Mouse (Mus musculus) hindbrain, embryonic 13.5 days (tissue): ENCODE results near the gene Tmem121b. TPM values are rescaled to one million over a fixed set of nuclear protein-coding genes. Genes with fewer than 3 reads are reported as not detected.

Experiments
- ATAC-seq: fragments of 200-750 bp; cut with Nextera tagmentation; 2 replicates; pipeline ENCODE4 v1.8.0; 2017; ENCODE audit warnings: moderate TSS enrichment; ENCODE audit not compliant: low FRiP score
- H3K27ac ChIP-seq: fragments of 300-500 bp; sonication (generic); 2 replicates; pipeline ENCODE4 v1.5.1; 2015; ENCODE audit warnings: inconsistent platforms, mild to moderate bottlenecking, moderate library complexity
- H3K27me3 ChIP-seq: fragments of 300-500 bp; sonication (generic); 2 replicates; pipeline ENCODE4 v1.6.1; 2015; ENCODE audit warnings: mild to moderate bottlenecking, inconsistent platforms
- H3K36me3 ChIP-seq: fragments of 300-500 bp; sonication (generic); 2 replicates; pipeline ENCODE4 v1.6.1; 2015; ENCODE audit warnings: mild to moderate bottlenecking, inconsistent platforms
- H3K4me1 ChIP-seq: fragments of 300-500 bp; sonication (generic); replicated peaks from 2 replicates; pipeline ENCODE4 v1.6.1; 2015; ENCODE audit warnings: inconsistent platforms
- H3K4me2 ChIP-seq: fragments of 300-500 bp; sonication (generic); 2 replicates; pipeline ENCODE4 v1.6.1; 2015; ENCODE audit warnings: inconsistent platforms, mild to moderate bottlenecking, moderate library complexity
- H3K4me3 ChIP-seq: fragments of 300-500 bp; sonication (generic); 2 replicates; pipeline ENCODE4 v1.5.1; 2015; ENCODE audit warnings: mild to moderate bottlenecking, inconsistent platforms
- H3K9ac ChIP-seq: fragments of 300-500 bp; sonication (generic); 2 replicates; pipeline ENCODE4 v1.6.1; 2015; ENCODE audit warnings: mild to moderate bottlenecking, inconsistent platforms
- H3K9me3 ChIP-seq: fragments of 300-500 bp; sonication (generic); 2 replicates; pipeline ENCODE4 v1.6.1; 2016; ENCODE audit warnings: inconsistent platforms
- WGBS: fragments of 180-500 bp; shearing (Covaris S2); methylation state at CpG from one replicate; pipeline ENCODE4 v1.1.7; 2015; 5-methylcytosine and 5-hydroxymethylcytosine counted together
- polyA plus RNA-seq: library from polyadenylated mRNA; unstranded; fragments of >200 nt; fragmentation: Nextera tagmentation; extraction: Ambion mirVana; gene quantifications from 2 replicates; pipeline ENCODE4 v1.2.1, GENCODE M21; 2015

The Tmem121b gene
- 3.5 and 3.9 TPM in 2 replicates for polyA plus RNA-seq

- Histone ChIP-seq H3K27me3 (0 out of 2 replicates have a peak, but pooled peaks cover 5% of the 10 kb centered on the region), H3K4me1 (peaks cover 59% of the 10 kb centered on the region), H3K27ac (peak within 1 kb of the TSS; percentile 95), H3K4me3 (peak within 1 kb of the TSS; percentile 86), H3K9ac (peak within 1 kb of the TSS; percentile 89), H3K4me2 (peak within 1 kb of the TSS; percentile 82), H3K36me3 (no peaks in the 10 kb centered on the region), H3K9me3 (no peaks in the 10 kb centered on the region)
- under 1% methylated on average over 59 of the region's 84 CpGs for WGBS
- peak; percentile 87 for ATAC-seq
These were observed at the start of gene Tmem121b for GRCm38 (mm10) chr6:120493374-120494181. Tmem121b (minus strand) TSS chr6:120493807.

GRCm38 (mm10) chr6:120542061-120542460 is 48.5 kb upstream of the Tmem121b start:
- Histone ChIP-seq H3K4me1 (peaks cover 10% of the 10 kb centered on the region), H3K4me3 (no peak overlapping the region), H3K27me3 (no peaks in the 10 kb centered on the region), H3K9me3 (no peaks in the 10 kb centered on the region), H3K4me2 (no peak overlapping the region), H3K36me3 (no peaks in the 10 kb centered on the region), H3K9ac (no peak overlapping the region), H3K27ac (no peak overlapping the region)
- no peak for ATAC-seq
- 8% methylated on average over 1 of the region's 1 CpGs for WGBS

GRCm38 (mm10) chr6:120541386-120541785 is 47.8 kb upstream of the Tmem121b start:
- Histone ChIP-seq H3K36me3 (no peaks in the 10 kb centered on the region), H3K9me3 (no peaks in the 10 kb centered on the region), H3K27ac (no peak overlapping the region), H3K4me2 (no peak overlapping the region), H3K4me3 (no peak overlapping the region), H3K27me3 (no peaks in the 10 kb centered on the region), H3K4me1 (peaks cover 10% of the 10 kb centered on the region), H3K9ac (no peak overlapping the region)
- ATAC-seq, result no peak
- WGBS, result 41% methylated on average over 2 of the region's 2 CpGs

GRCm38 (mm10) chr6:120539781-120540231 is 46.2 kb upstream of the Tmem121b start:
- Histone ChIP-seq H3K27me3 (no peaks in the 10 kb centered on the region), H3K4me1 (peaks cover 10% of the 10 kb centered on the region), H3K27ac (peak overlapping the region; percentile 52; the same call in 1 of the 2 replicates), H3K36me3 (no peaks in the 10 kb centered on the region), H3K4me3 (no peak overlapping the region), H3K9ac (no peak overlapping the region; the same call in 1 of the 2 replicates), H3K4me2 (no peak overlapping the region), H3K9me3 (no peaks in the 10 kb centered on the region)
- 35% methylated on average over 10 of the region's 10 CpGs for WGBS
- ATAC-seq, result peak; percentile 36

GRCm38 (mm10) chr6:120539132-120539759 is 45.6 kb upstream of the Tmem121b start:
- peaks cover 10% of the 10 kb centered on the region for H3K4me1 ChIP-seq
- H3K4me2 ChIP-seq, result peak overlapping the region; percentile 56
- 1% methylated on average over 16 of the region's 16 CpGs for whole genome bisulfite sequencing
- H3K9me3 ChIP-seq, result no peaks in the 10 kb centered on the region
- no peaks in the 10 kb centered on the region for H3K36me3 ChIP-seq
- H3K27ac ChIP-seq, result peak overlapping the region; percentile 72
- no peaks in the 10 kb centered on the region for H3K27me3 ChIP-seq
- H3K9ac ChIP-seq, result peak overlapping the region; percentile 63
- peak overlapping the region; percentile 36 for H3K4me3 ChIP-seq
- peak; percentile 90 for ATAC-seq

GRCm38 (mm10) chr6:120536337-120536736 is 42.7 kb upstream of the Tmem121b start:
- H3K27me3 ChIP-seq, result no peaks in the 10 kb centered on the region
- H3K36me3 ChIP-seq, result no peaks in the 10 kb centered on the region
- no peaks in the 10 kb centered on the region for H3K9me3 ChIP-seq
- H3K9ac ChIP-seq, result no peak overlapping the region
- H3K4me2 ChIP-seq, result no peak overlapping the region
- 79% methylated on average over 2 of the region's 2 CpGs for WGBS
- H3K4me3 ChIP-seq, result no peak overlapping the region
- peaks cover 10% of the 10 kb centered on the region for H3K4me1 ChIP-seq
- H3K27ac ChIP-seq, result no peak overlapping the region
- no peak for ATAC-seq

GRCm38 (mm10) chr6:120532594-120532993 is 39.0 kb upstream of the Tmem121b start:
- Histone ChIP-seq H3K27ac (no peak overlapping the region), H3K4me3 (no peak overlapping the region), H3K4me2 (no peak overlapping the region), H3K9me3 (no peaks in the 10 kb centered on the region), H3K4me1 (peaks cover 25% of the 10 kb centered on the region), H3K27me3 (no peaks in the 10 kb centered on the region), H3K9ac (no peak overlapping the region), H3K36me3 (no peaks in the 10 kb centered on the region)
- whole genome bisulfite sequencing, result 76% methylated on average over 1 of the region's 1 CpGs
- ATAC-seq, result no peak

- H3K27me3 ChIP-seq, result no peaks in the 10 kb centered on the region
- peak within 1 kb of the TSS; percentile 93 for H3K4me3 ChIP-seq
- H3K9me3 ChIP-seq, result no peaks in the 10 kb centered on the region
- peak within 1 kb of the TSS; percentile 79 for H3K27ac ChIP-seq
- H3K36me3 ChIP-seq, result no peaks in the 10 kb centered on the region
- peaks cover 29% of the 10 kb centered on the region for H3K4me1 ChIP-seq
- H3K9ac ChIP-seq, result peak within 1 kb of the TSS; percentile 91
- WGBS, result under 1% methylated on average over 75 of the region's 75 CpGs
- peak; percentile 99 for ATAC-seq
- peak within 1 kb of the TSS; percentile 70 for H3K4me2 ChIP-seq
These were observed 37.7 kb upstream of the Tmem121b start, which contains the start of gene Hdhd5 for GRCm38 (mm10) chr6:120531020-120531965. Hdhd5 (minus strand) TSS chr6:120531319.

GRCm38 (mm10) chr6:120529123-120529522 is 35.5 kb upstream of the Tmem121b start:
- ATAC-seq, result no peak
- 84% methylated on average over 4 of the region's 4 CpGs for WGBS
- Histone ChIP-seq H3K27me3 (no peaks in the 10 kb centered on the region), H3K9me3 (no peaks in the 10 kb centered on the region), H3K9ac (no peak overlapping the region), H3K4me2 (peak overlapping the region; percentile 70), H3K36me3 (no peaks in the 10 kb centered on the region), H3K27ac (no peak overlapping the region), H3K4me3 (no peak overlapping the region), H3K4me1 (peaks cover 29% of the 10 kb centered on the region)

- Histone ChIP-seq H3K4me2 (no peak overlapping the region), H3K4me3 (no peak overlapping the region), H3K9me3 (no peaks in the 10 kb centered on the region), H3K27ac (no peak overlapping the region), H3K9ac (no peak overlapping the region), H3K27me3 (no peaks in the 10 kb centered on the region), H3K4me1 (peaks cover 19% of the 10 kb centered on the region), H3K36me3 (peaks cover 37% of the 10 kb centered on the region)
- ATAC-seq, result no peak
- 93% methylated on average over 5 of the region's 5 CpGs for WGBS
These were observed 31.2 kb upstream of the Tmem121b start for GRCm38 (mm10) chr6:120524796-120525195.

- H3K36me3 ChIP-seq, result peaks cover 67% of the 10 kb centered on the region
- no peaks in the 10 kb centered on the region for H3K27me3 ChIP-seq
- no peak overlapping the region for H3K4me2 ChIP-seq
- no peaks in the 10 kb centered on the region for H3K4me1 ChIP-seq
- no peaks in the 10 kb centered on the region for H3K9me3 ChIP-seq
- no peak for ATAC-seq
- H3K4me3 ChIP-seq, result no peak overlapping the region
- H3K27ac ChIP-seq, result no peak overlapping the region
- WGBS, result 86% methylated on average over 5 of the region's 5 CpGs
- H3K9ac ChIP-seq, result no peak overlapping the region
These were observed 26.0 kb upstream of the Tmem121b start for GRCm38 (mm10) chr6:120519647-120520046.

GRCm38 (mm10) chr6:120517311-120517710 is 23.7 kb upstream of the Tmem121b start:
- Histone ChIP-seq H3K9me3 (no peaks in the 10 kb centered on the region), H3K27me3 (no peaks in the 10 kb centered on the region), H3K4me3 (no peak overlapping the region), H3K27ac (no peak overlapping the region), H3K36me3 (peaks cover 77% of the 10 kb centered on the region), H3K4me1 (no peaks in the 10 kb centered on the region), H3K4me2 (no peak overlapping the region), H3K9ac (no peak overlapping the region)
- ATAC-seq, result no peak
- 91% methylated on average over 5 of the region's 5 CpGs for WGBS
